Mouse (Mus musculus): ENCODE measurements around the gene Agxt2.

Gene Agxt2

GRCm38 (mm10) chr15:10358039-10358948 is at the start of gene Agxt2:
Agxt2 (plus strand) TSS chr15:10358532.
- DNase-seq, result peak; percentile 69

- DNase-seq, result no peak
Observed at GRCm38 (mm10) chr15:10311826-10312225, 46.5 kb upstream of the Agxt2 start.

- DNase-seq, result peak; percentile 70
Observed at GRCm38 (mm10) chr15:10313522-10314455, 44.5 kb upstream of the Agxt2 start.

- no peak for DNase-seq
Observed at GRCm38 (mm10) chr15:10325080-10325479, 33.3 kb upstream of the Agxt2 start, which contains the start of gene Gm21973. Gm21973 (plus strand) TSS chr15:10325380.

- no peak for DNase-seq
Observed at GRCm38 (mm10) chr15:10330626-10331025, 27.7 kb upstream of the Agxt2 start.

- DNase-seq, result peak; percentile 39
Observed at GRCm38 (mm10) chr15:10332566-10332965, 25.8 kb upstream of the Agxt2 start.

- DNase-seq, result no peak
Observed at GRCm38 (mm10) chr15:10338606-10339005, 19.7 kb upstream of the Agxt2 start.

GRCm38 (mm10) chr15:10347044-10347443 is 11.3 kb upstream of the Agxt2 start:
- peak; percentile 18 for DNase-seq

- DNase-seq, result no peak
Observed at GRCm38 (mm10) chr15:10366331-10366730, 8.0 kb downstream of the Agxt2 start.

- DNase-seq, result no peak
Observed at GRCm38 (mm10) chr15:10375404-10375803, 17.1 kb downstream of the Agxt2 start.

GRCm38 (mm10) chr15:10378338-10378959 is 20.1 kb downstream of the Agxt2 start:
- no peak for DNase-seq

- no peak for DNase-seq
Observed at GRCm38 (mm10) chr15:10379757-10380458, 21.6 kb downstream of the Agxt2 start.

- DNase-seq, result no peak
Observed at GRCm38 (mm10) chr15:10387263-10387662, 28.9 kb downstream of the Agxt2 start.

GRCm38 (mm10) chr15:10399795-10400194 is 41.5 kb downstream of the Agxt2 start:
- peak; percentile 83 for DNase-seq

- peak; percentile 41 for DNase-seq
Observed at GRCm38 (mm10) chr15:10400415-10400814, 42.1 kb downstream of the Agxt2 start.

GRCm38 (mm10) chr15:10409842-10410241 is 51.5 kb downstream of the Agxt2 start:
- DNase-seq, result no peak

- DNase-seq, result no peak
Observed at GRCm38 (mm10) chr15:10410881-10411280, 52.5 kb downstream of the Agxt2 start.

GRCm38 (mm10) chr15:10413656-10414055 is 55.3 kb downstream of the Agxt2 start:
- no peak for DNase-seq

- DNase-seq, result no peak
Observed at GRCm38 (mm10) chr15:10421138-10421784, 62.9 kb downstream of the Agxt2 start.

- DNase-seq, result no peak
Observed at GRCm38 (mm10) chr15:10421785-10422144, 63.4 kb downstream of the Agxt2 start.

GRCm38 (mm10) chr15:10426124-10426523 is 67.8 kb downstream of the Agxt2 start:
- DNase-seq, result no peak
